Mouse (Mus musculus) heart, postnatal 25 days (tissue): Measurements from ENCODE around the gene Entpd3. TPM values are rescaled to one million over a fixed set of nuclear protein-coding genes. Genes with fewer than 3 reads are reported as not detected.

Experiments used
- DNase-seq: peaks from one replicate; pipeline ENCODE4 v3.0.0; 2022; ENCODE audit warnings: low spot score
- intact Hi-C: fragments of 180-260 bp; cut with DNase I; formaldehyde crosslinking; loops from one replicate; pipeline ENCODE4 v1.15.1; 2025
- total RNA-seq, 2 experiments: library from RNA; stranded (reverse); gene quantifications; 2 replicates each; pipeline ENCODE4 v1.2.3; 2021

The Entpd3 gene
- not detected for total RNA-seq

DNA sequence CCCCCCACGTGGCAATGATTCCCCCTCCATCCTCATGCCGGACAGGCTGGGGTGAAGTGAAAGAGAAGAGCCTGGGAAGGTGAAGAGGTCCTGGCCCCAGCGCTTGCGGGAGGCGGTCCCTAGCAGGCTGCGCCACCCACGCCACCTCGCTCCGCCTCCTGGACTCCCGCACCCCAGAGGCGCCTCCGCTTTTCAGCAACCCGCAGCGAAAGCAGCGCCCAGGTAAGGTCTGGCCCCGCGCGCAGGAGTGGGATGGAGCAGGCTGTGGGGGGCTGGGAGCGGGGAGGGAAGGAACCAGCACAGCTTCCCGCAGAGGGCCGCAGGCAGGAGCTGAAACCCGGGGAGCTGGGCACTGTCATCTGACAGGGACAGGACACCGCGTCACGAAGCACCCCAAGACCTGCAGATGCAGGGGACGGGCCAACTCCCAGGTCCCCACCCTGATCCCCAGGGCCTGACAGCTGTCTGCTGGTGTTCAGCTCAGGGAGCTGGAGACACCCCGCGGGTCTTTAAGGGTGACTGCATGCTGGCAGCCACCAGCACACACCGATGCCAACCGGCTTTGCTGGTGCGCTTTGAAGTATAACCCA, at the start of gene Entpd3:
Gene Entpd3 (plus strand): TSS at position 157 of the 590 bp plus-strand sequence.
- intact Hi-C loops: no loop called here
- DNase-seq: no peak

DNA sequence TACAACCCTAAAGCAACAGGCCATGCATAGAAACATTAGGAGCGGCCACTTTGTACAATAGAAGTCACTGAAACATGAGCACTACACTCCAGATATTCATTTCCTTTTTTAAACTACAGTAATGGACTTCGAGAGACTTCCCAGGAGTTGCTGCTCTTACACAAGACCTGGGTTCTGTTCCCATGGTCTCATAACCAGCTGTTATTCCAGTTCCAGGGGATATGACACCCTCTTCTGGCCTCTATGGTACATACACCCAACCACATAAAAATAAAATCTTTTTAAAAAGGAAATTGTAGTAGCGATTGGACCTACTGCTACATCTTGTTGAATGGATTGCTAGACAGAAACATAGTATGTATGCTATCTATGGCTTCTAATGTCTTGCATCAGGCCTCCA, 48.1 kb upstream of the Entpd3 start:
- DNase-seq: no peak
- intact Hi-C loops: loop anchor here (10.0 kb wide), 1 partner anchor 893 kb away; no protein-coding TSS in a partner anchor

DNA sequence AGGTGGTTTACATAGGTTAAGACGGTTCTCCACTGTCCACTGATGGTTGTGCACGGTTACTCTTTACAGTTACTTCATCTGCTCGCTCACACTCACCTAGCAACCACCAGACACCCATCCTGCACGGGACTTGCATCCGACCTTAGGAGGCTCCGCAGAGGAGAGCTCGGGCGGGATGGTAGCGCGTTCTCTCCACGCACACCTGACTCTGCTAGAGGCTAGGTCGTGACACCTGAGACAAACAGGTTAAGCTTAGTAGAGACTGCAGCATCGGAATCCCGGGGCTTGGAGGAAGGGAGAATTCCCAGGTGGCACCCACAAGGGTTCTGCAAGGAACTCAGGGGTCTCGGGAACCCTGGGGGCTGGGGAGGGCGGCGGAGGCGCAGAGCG, 47.6 kb upstream of the Entpd3 start, which contains the start of gene Eif1b:
Gene Eif1b (plus strand): TSS at position 223 of the 390 bp plus-strand sequence.
- intact Hi-C loops: loop anchor here (10.0 kb wide), 1 partner anchor 893 kb away; no protein-coding TSS in a partner anchor
- DNase-seq: no peak

DNA sequence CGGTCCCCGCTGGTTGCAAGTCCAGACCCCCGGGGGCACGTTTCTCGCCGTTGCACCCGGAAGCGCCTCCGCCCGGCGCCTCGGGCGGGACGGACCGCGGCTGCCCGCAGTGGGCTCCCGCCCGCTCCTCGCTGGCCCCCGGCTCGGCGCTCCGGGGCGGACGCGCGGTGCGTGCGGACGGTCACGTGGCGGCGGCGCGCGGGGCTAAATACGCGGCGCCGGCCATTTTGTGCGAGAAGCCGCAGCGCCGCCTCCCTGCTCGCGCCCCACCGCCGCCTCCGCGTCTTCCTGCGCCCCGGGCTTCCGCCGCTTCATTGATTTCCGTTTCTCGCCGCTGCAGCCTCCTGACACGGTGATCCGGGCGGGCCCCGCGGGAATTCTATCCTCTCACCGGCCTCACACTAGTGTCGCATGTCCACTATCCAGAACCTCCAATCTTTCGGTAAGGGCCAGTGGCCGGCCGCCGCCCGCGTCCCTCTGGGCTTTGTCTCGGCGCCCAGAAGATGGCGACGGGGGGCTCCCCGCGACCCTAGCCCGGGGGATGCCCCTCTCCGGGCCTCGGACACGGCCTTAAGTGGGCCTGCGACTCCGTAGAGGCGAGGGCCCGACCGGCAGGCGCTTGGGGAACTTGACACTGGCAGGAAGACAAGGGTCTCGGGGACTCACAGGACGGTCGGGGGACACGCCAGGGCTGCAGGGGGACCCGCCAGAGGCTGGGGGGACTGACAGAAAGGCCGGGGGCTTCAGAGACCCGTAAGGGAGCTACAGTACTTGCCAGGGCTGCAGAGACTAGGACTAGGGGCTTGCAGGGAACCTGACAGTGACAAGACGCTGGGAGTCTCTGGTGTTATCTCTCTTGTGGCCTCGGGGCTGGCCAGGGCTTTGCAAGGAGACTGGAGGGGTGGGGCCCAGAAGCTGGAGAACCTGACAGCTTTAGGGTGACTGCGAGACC, 46.9 kb upstream of the Entpd3 start:
- intact Hi-C loops: loop anchor here (10.0 kb wide), 1 partner anchor 892 kb away; no protein-coding TSS in a partner anchor
- DNase-seq: peak; percentile 60

DNA sequence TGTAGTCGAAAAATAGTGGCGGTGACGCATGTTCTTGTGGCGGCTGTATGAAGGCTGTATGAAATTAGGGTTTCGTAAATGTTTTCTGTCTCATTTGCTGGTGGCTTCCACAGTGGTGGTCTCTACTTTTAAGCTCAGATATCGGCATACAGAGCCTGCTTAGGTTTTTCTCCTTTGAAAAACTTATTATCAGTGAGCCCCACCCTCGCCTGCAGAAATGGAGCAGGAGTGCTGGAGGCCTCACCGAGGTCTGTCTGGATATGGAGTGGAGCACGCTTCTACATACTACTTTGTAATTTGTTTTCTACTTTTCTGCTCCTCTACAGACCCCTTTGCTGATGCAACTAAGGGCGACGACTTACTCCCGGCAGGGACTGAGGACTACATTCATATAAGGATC, 45.8 kb upstream of the Entpd3 start:
- intact Hi-C loops: loop anchor here (10.0 kb wide), 1 partner anchor 891 kb away; no protein-coding TSS in a partner anchor
- DNase-seq: no peak

DNA sequence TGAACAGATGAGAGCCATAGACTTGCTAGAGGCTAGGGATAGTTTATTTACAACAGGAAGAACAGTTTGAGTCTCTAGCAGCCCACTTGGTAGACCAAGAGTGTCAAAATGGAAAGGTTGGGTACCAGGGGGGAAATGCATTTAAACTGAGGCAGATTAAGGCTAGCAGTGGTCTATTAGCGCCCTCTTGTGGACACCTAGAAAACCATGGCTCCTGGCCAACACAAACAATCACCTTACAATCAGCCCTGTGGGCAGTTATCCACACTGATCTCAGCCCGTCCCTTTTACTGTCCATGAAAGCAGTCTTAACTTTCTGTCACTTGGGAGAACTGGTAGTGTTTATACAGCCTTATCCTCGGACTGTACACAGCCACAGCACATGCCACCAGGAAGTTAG, 42.9 kb upstream of the Entpd3 start:
- no peak for DNase-seq
- intact Hi-C loops: loop anchor here (1.0 to 10.0 kb wide), 2 partner anchors 62 to 888 kb away; no protein-coding TSS in a partner anchor

DNA sequence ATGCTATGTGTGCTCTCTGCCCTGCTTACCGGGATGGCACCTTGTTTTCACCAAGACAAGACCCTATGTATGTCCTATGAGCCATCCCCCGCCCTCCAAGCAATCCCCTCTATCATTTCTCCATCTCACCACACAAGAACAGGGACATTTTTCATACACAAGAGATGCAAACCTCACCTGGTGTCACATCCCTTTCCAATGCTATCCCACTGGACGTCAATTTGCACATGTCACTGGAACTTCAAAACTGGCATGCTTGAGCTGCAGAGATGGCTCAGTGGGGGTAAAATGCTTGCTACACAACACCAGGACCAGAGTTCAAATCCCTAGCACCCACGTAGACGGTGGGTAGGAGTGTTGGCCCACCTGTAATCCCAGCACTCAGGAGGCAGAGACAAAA, 41.6 kb upstream of the Entpd3 start:
- DNase-seq: no peak

DNA sequence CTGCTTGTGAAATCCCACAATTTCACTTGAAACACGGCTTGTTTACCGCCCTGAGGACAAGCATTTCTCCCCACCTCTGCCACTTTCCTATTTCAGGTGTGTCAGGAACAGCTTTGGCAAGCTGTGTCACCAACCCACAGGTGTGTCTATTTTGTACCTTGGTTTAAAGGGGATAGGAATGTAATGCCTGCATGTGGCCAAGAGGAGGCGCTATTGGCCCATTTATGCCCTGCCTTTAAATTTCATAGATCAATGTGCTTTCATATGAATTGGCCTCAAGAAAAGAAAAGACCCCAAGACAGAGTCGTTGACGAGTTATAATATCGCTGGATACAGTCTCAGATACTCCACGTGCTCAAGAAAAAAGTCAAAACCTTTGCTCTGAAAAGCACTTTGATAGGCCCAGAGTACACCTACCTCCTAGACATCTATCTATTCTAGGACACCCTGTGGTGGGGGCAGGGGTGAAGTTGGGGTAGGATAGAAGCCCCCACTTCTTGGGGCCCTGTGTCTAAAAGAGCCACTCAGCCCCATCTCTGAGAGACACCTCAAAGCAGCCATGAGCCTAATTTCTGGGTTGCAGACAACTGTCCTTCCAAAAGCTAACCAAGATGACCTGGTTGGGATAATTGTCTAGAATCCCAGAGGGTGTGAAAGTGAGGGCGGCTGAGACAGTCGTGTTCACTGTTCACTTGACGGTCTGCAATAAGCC, 38.3 kb upstream of the Entpd3 start:
- intact Hi-C loops: loop anchor here (1.0 to 2.0 kb wide), 3 partner anchors 69 to 741 kb away; partner anchors contain the start of gene Rpl14
- no peak for DNase-seq

More for the DNA sequence above, 41.6 kb upstream of the Entpd3 start:
- intact Hi-C loops: loop anchor here (10.0 kb wide), 1 partner anchor 887 kb away; no protein-coding TSS in a partner anchor

DNA sequence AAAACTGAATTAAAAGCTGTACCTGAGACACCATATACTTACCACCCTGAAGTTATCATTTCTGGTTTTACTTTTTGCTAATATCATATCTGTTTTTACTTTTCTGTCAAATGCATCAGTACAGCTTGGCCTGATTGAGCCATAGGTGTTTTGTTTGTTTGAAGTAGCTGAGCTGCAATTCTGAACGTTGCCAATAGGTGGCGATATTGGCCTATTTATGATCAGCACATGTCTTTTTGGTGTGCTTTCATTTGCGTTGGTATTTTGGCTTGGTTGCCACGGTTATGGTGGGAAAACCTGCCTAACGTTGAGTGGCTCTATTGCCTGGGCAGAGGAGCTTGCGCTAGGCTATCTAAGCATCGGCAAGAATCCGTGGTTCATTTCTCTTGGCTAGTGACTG, 37.6 kb upstream of the Entpd3 start:
- DNase-seq: no peak
- intact Hi-C loops: loop anchor here (2.0 kb wide), 1 partner anchor 89 kb away; no protein-coding TSS in a partner anchor

DNA sequence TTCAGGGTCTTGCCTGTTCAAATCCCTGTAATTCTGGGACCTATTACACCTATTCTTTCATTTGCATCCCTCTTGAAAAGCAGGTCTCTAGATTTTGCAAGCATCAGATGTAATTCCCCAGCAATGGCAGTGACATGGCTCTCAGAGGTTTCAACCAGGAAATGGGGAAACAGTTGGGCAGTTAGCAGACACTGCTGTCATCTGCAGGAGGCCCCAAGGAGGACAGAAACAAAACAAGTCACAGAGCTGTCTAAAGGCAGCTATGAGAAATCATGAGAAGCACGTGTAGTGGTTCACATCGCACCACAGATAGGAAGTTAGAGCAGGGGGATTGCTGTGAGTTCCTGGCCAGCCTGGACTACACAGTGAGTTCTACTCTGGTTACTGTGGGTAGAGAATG, 35.2 kb upstream of the Entpd3 start:
- intact Hi-C loops: no loop called here

DNA sequence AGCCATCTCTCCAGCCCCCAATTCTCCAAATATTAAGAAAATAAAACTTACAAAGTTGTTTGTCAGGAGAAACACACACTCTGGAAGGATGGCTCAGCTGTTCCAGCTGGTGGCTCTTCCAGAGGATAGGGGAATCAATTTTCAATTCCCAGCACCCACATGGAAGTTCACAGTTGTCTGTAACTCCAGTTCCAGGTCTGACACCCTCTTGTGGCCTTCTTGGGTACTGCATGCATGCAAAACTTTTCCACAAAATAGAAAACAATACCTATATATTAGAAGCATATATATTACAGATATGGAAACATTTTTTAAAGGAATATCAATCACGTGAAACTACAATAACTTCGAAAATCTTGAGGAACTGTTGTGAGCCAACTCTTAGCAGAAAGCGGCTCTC, 27.8 kb upstream of the Entpd3 start:
- intact Hi-C loops: no loop called here
- no peak for DNase-seq

More for the DNA sequence above, 35.2 kb upstream of the Entpd3 start:
- no peak for DNase-seq

DNA sequence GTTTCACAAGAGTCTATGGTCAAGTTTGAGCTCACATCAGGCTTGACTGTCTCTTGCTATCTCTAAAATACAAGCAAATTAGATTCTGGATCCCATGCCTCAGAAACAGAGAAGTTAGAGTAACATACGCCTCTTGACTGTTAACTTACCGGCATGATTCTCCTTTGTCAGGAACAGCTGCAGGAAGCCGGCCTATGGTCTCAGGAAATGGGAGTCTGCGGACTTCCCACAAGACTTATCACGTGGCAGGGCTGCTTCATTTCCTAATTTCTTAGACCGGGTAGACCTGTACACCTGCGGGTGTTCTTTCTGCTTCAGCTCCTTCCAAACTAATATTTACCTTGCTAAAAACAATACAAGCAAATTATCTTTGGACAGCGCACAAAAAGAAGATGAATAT, 22.9 kb upstream of the Entpd3 start:
- intact Hi-C loops: no loop called here
- DNase-seq: no peak

DNA sequence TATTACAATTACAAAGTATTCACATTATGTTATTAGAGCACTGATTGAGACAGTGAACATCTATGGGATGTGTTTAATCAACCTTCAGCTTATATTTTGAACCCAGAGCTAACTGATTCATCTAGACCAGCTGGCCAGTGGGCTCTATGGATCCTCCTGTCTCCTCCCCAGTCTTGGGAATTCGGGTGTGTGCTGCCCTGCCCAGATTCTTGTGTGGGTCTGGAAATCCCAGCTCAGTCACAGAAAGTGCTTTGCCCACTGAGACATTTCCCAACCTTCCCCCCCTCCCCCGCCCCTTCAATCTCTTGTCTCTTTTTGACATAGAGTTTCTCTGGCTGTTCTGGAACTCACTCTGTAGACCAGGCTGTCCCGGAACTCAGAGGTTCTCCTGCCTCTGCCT, 20.7 kb upstream of the Entpd3 start:
- DNase-seq: no peak
- intact Hi-C loops: no loop called here

DNA sequence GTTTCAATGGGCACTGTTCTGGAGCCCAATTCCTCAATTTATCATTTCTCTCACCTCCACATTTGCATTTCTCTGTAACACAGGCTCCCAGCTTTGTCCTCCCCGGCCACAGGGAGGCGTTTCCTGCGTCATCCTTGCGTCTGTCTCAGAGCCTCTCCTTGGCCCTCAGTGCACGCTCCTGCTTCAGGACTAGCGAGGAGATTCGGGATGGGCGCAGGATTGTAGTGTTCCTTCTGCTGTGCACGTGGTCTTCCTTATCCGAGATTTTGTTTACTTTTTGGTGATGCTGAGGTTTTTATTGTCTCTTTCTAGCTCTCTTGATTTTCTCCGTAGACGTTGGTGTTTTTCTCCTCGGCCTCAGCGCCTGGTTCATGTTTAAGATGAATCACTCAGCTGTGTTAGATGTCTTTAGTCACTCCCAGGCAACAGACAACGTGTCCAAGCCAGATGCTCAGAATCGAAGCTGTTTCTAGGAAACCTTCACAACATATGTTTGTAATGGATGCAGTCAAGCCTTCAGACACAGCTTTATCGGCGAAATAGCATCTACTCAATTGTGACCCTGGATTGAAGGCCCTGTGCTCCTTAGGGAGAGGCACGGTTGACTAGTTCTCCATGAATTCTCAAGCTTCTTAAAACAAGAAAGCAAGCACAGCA, 20.0 kb upstream of the Entpd3 start:
- no peak for DNase-seq
- intact Hi-C loops: no loop called here

DNA sequence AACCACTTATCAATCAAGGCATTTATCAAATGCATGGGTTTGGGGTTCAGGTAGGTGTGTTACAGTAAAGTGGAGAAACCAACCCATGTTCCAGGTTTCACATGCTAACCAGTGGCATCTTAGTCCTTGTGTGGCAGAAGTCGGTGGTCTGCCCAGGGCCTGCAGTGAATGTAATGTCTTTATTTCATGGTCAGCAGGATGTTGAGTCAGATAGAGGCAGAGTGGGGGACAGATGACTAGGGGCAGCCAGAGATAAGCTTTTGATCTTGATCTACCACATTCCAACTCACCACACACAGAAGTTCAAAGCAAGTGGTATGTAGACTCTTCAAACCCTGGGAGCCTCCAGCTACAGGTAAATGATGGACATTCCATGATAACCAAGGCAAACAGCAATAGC, 18.5 kb upstream of the Entpd3 start:
- no peak for DNase-seq
- intact Hi-C loops: no loop called here

DNA sequence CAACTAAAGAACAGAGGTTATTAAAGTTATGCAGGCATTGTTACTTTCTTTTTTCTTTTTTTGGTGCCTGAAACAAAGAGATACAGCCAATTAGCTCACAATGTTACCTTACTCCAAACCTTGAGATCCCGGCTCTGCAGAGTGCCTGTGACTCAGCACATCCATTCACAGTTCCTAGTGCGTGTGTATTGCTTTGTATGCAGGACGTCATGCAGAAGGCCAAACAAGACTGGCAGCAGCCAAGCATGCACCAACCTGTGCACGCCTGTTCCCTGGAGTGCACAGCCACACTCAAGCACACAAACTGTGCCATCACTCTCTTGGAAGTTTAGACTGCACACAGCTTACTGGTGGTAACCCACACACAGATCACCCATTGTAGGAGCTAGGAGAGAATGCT, 12.3 kb upstream of the Entpd3 start:
- intact Hi-C loops: no loop called here
- no peak for DNase-seq

DNA sequence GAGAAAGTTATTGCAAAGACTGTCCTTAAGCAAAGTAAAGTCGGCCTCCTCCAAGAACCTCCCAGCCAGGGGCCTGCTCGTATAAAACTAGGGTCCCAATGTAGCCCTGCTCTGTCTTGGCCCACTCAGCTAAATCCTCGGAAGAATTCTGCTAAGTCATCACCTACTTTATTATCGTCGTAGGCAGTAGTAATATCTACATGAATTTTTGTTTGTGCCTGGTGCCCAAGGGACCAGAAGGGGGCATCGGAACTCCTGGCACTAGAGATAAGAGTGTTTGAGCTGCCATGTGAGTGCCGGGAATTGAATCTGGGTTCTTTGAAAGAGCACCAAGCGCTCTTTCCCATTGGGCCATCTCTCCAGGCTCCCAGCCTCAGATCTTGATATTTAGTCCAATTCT, 11.7 kb upstream of the Entpd3 start:
- no peak for DNase-seq
- intact Hi-C loops: no loop called here

DNA sequence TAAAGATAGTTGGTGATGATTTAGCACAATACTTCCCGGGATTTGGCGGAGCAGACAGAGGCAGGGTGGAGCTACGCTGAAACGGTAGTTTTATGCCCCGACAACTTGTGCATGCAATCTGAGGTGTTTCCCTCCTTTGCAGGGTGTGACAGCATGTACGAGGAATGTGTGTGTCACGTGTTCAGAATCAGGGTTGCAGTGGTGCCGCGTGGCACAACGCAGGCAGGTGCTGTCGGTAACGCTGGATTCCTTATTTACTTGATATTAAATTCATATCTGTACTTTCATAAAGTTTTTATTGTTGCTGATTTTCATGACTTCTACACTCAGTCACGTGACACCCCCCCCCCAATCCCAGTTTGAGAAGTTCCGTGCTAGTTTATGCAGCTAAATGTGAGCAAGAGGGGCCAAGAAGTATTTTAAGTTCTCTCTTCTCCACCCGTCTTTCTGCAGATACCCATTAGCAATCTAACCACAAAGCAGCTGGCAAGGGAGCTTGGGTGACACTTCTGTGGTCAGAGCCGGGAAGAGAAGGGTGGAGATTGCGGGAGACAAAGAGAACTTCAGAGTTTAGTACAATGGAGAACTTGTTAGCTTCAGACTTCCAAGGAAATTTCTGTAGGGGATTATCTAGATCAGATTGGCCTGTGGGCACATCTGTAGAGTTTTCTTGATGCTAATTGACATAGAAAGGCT, 10.7 kb upstream of the Entpd3 start:
- DNase-seq: no peak
- intact Hi-C loops: no loop called here

DNA sequence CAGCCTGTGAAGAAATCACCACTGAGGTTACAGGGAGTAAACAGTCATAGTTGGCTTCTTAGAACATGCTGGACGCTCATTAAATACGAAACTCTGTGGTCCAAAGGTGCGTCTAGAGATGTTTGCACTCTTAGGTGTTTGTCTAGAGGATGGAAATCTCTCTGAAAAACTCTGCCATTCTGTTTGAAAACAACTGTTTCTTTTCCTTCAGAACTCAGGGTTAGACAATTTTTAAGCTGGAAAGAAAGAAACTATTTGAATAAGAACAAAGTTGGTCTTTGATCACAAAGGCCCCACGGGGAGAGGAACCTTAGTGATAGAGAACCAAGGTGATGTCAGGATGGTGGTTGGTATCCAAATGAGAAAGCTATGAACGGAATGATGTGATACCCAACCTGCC, 9.1 kb upstream of the Entpd3 start:
- no peak for DNase-seq
- intact Hi-C loops: no loop called here
